Mouse (Mus musculus) monocyte, adult 59 days (primary cell): ENCODE results near the gene Olfr332. TPM values are rescaled to one million over a fixed set of nuclear protein-coding genes. Genes with fewer than 3 reads are reported as not detected.

Experiments used
- total RNA-seq, 2 experiments: library from RNA; stranded (reverse); gene quantifications; one replicate each; pipeline ENCODE4 v1.2.4; 2023

Olfr332 gene
- total RNA-seq, result not detected

GRCm38 (mm10) chr11:58492455-58492854 lies at the start of gene Olfr332:
Gene Olfr332, minus strand, starts transcription at chr11:58492555.

GRCm38 (mm10) chr11:58534736-58535135 lies 42.4 kb upstream of the Olfr332 start, which contains the start of gene Olfr330:
Gene Olfr330, minus strand, starts transcription at chr11:58534836.

GRCm38 (mm10) chr11:58502472-58502871 lies 10.1 kb upstream of the Olfr332 start, which contains the start of gene Olfr331:
Gene Olfr331, minus strand, starts transcription at chr11:58502572.

GRCm38 (mm10) chr11:58462170-58462569 lies 30.2 kb downstream of the Olfr332 start, which contains the start of gene Olfr30:
Gene Olfr30, minus strand, starts transcription at chr11:58462270.

GRCm38 (mm10) chr11:58452759-58453158 lies 39.6 kb downstream of the Olfr332 start, which contains the start of gene Lypd9:
Gene Lypd9, minus strand, starts transcription at chr11:58452923.

Other genes starting within 250 kb of the Olfr332 start
- gene 4930438A08Rik, start 217.8 kb downstream of the Olfr332 start, total RNA-seq, result not detected
- 10 to 100 TPM; 15.4 to 16.2 TPM for gene Zfp692, start 185.5 kb downstream of the Olfr332 start, total RNA-seq
- gene Zfp672, start 162.2 kb downstream of the Olfr332 start, total RNA-seq, result 10 to 100 TPM; 16.7 to 17.2 TPM
- 10 to 100 TPM; 18.2 to 26.0 TPM for gene Sh3bp5l, start 161.8 kb downstream of the Olfr332 start, total RNA-seq
- gene Lypd8, start 113.5 kb downstream of the Olfr332 start, total RNA-seq, result not detected
- not detected for gene 1810065E05Rik, start 71.4 kb downstream of the Olfr332 start, total RNA-seq
- gene Gm12253, start 60.0 kb downstream of the Olfr332 start, total RNA-seq, result not detected
- not detected for gene Lypd9, start 39.6 kb downstream of the Olfr332 start, total RNA-seq
- not detected for gene Olfr30, start 30.3 kb downstream of the Olfr332 start, total RNA-seq
- not detected for gene Olfr331, start 10.0 kb upstream of the Olfr332 start, total RNA-seq
- not detected for gene Olfr330, start 42.3 kb upstream of the Olfr332 start, total RNA-seq
- gene Olfr329-ps, start 53.9 kb upstream of the Olfr332 start, total RNA-seq, result not detected
- under 1 TPM in 1 of 2 experiments, not detected in 1; 0.39 TPM for gene Olfr328, start 63.1 kb upstream of the Olfr332 start, total RNA-seq
- gene Olfr224, start 78.0 kb upstream of the Olfr332 start, total RNA-seq, result not detected
- not detected for gene Olfr325, start 85.2 kb upstream of the Olfr332 start, total RNA-seq
- not detected for gene Olfr324, start 102.6 kb upstream of the Olfr332 start, total RNA-seq
- gene 2210407C18Rik, start 123.5 kb upstream of the Olfr332 start, total RNA-seq, result not detected
- not detected for gene Olfr323, start 137.9 kb upstream of the Olfr332 start, total RNA-seq
- gene Trim58, start 147.9 kb upstream of the Olfr332 start, total RNA-seq, result not detected
- gene Olfr322, start 166.2 kb upstream of the Olfr332 start, total RNA-seq, result not detected
- gene Olfr320, start 188.5 kb upstream of the Olfr332 start, total RNA-seq, result not detected
- not detected for gene Olfr319, start 206.6 kb upstream of the Olfr332 start, total RNA-seq
- not detected for gene Olfr318, start 231.5 kb upstream of the Olfr332 start, total RNA-seq
- gene Olfr317, start 246.7 kb upstream of the Olfr332 start, total RNA-seq, result not detected